Mouse (Mus musculus) mesoderm, embryonic 11.5 days (tissue): ENCODE measurements at regions not wholly inside any gene's neighbourhood (a gene's known extent, or its start where the extent isn't known, plus 50 kb on each side); places are given as distances from the start of the nearest gene placed in this dataset.

ENCODE experiments used
- DNase-seq: peaks from one replicate; pipeline ENCODE4 v3.0.0-alpha.2; 2012; ENCODE audit warnings: low read depth, low spot score

DNA sequence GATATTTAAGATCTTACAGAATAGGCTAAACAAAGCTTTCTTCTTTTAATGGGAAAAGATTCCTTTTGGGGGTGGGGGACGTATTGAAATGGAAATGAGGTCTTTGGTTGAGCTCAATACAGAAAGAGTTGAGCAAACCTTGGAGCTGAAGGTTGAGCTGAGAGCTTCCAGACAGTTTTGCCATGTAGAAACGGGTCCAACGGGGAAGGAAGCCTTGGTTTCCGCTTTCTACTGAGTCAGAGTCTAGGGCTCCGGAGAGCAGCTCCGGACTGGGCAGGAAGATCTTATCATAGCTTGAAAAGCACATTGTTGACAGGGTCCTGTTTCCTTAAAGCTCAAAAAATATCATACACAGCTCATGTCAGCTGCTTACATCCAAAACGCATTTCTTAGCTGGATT, 97.0 kb upstream of the Myo10 start:
- DNase-seq = no peak

DNA sequence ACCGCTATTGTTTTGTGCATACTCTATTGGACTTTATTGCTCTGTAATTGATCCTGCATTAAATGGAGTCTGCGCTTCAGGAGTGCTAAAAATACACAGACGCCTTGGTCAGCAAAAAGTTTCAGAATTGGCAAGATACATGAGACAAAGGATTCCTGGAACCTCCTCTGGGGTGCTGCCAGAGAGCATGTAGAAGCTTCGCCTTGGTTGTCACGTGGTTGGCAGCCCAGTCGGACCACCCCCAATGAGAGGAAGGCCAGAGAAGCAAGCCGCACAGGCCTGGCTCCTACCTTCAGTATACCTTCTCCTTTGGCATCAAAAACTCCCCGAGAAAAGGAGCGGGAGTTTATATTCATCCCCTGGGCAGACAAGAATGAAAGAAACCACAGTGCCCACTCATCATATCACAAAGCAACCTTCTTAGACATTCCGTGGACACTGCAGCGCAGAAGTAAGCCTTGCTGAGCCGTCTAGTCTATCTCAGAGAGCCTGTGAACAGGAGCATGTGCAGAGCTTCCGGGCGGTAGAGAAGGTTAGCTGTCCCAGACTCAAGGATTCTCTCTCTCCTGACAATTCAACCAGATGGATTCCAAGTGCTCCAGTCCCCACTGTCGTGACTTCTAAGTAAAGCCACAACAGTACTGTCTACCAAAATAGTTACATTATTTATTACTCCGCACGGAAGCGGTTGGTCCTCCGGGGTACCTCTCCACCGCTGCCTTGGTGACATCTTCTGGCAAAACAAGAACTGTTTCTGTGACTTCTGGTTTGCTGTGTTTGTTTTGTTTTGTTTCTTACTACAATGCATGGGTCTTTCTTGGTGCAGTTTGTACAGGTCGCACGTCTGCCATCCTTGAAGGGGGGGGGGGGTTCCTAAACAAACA, 85.6 kb upstream of the Myo10 start:
- DNase-seq = no peak

DNA sequence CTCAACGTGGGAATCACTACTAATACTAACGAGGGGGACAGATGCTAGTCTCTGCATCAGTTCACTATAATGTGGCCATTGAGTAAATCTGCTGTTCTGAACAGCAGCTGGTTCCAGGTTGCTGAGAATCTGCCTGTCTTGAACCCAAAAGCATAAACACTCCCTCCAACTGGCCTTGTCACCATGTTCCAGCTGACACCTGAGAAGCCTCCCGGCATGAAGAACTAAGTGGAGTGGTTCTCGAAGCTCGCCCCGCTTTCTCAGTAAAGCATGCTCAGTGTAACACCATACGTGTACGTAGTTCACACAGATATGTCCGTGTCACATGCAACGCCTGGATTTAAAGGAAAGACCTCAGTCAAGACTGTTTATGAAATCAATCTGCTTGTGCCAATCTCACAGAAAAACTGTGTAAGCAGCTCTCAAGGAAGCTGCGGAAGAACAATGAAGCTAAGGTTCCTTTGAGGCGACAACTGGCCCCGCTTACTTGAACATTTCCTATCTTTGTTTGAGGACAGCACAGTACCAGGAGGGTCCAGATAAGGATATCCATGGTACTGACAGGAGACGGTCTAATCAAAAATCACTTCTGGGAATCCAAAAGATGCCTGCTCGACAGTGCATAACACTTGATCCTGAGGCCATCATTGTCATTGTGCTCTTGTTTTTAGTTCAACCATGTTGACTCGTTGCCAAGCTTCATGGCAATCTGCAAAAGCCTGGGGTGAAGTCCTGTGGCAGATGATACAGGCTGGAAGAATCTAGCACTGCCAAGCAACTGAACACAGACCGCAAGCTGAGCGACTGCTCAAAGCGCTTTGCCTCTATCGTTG, 82.8 kb upstream of the Myo10 start:
- no peak for DNase-seq

DNA sequence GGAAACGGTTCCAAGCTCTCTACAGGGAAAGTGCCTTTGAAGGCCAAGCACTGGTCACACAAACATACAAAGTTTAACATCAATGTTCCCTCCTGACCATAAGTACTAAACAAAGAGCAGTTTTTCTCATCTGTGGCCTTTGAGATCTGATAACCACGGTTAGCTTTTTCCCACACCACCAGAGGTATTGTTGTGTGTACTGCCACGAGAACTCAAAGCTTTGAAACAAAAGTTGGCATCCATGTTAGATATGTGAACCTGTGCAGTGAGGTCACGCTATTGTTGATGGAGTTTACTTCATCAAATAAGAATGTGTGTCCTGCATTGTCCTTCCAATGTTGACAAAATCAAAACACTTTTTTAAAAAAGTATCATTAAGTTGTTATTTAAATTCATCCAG, 79.9 kb upstream of the Myo10 start:
- DNase-seq = no peak

DNA sequence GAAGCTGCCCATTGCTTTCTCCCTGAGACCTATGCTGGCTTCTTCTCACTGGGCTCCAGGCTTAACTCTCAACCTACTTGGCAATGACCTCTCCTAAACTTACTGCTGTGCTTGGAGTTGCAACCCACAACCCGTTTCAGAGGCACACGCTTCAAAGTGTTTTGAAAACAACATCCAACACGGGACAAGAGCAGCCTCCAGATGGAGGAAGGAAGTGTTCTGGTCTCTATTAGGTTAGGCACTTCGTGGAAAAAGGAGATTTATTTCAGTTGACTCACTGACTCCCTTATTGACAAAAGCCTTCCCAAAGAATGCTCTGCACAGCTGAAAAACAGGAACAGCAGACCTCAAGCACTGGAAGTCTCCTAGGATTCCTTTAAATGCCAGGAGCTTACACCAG, 76.1 kb upstream of the Myo10 start:
- DNase-seq = no peak

DNA sequence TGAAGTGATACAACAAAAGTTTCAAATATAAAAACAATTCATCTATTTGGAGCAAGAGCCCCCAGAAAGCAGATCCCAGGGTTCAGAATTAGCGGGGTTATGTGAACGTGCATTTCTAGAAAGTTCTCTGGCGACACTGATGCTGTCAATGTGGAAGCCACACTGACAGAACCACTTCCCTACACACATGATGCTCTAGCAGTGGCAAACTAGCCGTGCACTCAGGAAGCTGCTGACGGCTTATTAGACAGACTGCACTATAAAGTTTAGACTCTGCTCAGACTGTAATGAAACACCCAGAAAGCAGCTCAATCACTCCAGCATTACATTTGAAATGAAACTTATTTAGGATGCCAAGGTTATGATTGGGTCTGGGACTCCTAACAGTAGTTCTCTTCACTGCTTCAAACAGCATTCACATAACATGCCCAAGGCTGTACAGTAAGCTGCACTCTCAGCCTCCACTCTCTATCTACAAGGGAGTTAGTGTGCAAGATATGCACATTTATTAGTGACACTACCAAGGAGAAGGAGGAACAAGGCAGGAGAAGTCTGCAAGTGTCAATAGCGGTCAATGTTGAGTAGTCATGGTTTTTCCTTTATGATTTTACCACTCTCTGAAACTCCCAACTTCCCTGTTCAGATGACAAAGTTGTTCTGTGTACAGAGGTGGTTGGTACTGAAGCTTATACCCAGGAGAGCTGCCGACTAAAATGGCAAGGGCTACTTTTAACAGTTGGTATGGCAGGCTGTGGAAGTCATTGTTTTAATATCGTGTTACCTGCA, 71.9 kb upstream of the Myo10 start:
- no peak for DNase-seq

DNA sequence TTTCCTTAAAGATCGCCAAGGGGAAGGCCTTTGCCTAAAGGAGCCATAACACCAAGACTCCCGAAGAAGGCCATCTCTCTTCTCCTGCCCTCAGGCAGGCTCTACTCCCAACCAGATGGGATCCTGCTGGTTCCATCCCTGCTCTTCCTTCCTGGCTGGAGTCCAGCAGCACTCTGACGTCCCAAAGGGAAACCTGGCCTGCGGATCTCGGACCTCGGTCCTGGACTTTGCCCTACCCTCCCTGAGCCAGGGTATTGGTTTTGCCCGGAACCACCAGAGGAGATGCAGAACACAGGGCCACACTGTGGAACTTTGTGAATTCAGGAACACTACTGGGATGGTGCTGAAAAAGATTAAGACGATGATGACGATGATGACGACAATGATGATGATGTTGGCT, 67.4 kb upstream of the Myo10 start:
- DNase-seq = no peak

DNA sequence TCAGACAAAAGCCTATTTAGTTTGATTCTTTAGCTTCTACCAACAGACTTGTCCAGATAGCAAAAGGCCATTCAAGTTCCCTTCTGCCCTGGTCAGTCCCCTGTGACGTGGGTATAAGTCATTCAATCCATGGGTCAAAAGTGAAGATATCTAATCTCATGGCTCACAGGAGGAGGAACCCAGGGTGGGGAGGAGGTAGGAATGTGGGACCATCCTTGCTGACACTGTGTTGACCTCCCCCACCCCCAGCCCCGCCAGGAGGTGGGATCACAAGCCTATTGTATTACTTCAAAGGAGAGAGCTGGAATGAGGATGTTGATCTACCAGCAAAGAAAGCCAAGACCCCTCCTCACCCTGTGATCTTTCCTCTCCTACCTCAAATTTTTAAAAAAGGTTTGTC, 66.5 kb upstream of the Myo10 start:
- DNase-seq = no peak

DNA sequence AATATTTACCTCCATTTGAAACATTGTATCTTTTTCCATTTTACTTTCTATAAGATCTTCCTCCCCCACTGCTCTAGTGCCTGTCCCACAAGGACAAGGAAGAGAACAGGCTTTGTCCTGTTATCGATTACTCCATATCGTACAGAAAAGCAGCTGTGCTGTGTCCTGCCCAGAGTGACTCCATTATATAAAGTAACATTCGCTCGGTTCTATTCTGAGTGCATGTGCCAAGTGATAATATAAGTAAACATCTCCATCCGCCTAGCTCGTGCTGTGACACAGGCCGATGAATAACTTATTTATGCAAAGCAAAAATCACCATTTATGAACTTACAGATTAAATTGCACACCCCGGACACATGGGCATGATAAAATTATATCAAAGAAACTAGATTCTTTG, 64.8 kb upstream of the Myo10 start:
- DNase-seq = no peak

DNA sequence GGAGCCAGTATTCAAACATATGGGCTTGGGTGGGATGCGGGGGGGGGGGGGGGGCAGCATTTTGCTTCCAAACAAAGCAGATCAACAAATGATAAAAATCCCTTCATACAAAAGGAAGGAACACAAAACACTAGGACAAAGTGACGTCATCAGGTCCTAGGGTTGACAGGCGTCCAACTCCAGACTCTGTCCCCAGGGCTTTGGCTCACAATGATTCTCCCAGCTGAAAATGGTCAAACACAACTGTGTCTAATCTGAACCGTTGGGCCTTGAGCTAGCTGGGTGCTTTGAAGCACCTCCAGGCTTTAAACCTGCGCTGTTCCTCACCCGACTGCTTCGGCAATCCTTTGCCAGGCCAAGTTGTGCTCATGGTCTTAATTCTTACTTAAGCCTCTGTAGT, 64.1 kb upstream of the Myo10 start:
- no peak for DNase-seq

DNA sequence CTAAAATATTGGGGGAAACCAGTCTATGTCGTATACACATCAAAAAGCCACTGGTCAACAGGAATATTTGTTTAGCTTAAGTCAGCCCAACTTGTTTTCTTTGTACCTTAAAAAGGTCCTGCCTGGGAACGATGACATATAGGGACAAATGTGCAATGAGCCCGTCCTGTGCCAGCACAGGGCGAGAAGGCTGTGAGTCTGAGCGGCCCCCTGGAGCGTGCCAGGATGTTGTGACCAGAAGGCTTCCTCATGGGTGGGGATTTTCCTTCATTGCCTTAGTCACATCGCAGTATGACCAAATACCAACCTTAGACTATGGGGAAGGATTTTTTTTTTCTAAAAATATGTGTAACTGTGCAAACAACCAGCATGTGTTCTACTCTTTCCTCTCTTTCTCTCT, 58.7 kb upstream of the Myo10 start:
- DNase-seq = no peak

DNA sequence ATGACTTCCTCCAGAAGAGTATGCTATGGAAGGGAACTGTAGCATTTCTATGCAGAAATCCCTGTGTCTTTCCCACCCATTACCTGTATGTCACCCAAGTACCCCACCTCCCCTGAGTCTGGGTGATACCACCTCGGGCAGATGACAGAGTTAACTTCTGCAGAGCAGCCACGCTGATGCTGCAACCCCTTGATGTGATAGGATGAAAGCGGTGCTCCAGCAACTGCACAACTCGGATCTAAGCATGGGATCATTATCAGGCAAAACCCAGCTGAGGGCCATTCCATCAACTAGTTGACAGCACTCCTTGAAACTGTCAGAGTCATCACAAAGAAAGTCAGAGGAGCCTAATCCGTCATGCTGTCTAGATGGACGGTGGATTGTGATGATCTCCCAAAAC, 49.8 kb upstream of the Myo10 start:
- no peak for DNase-seq
